Mouse (Mus musculus) Patski (cell line): ENCODE data around the gene Maml1. TPM values are rescaled to one million over a fixed set of nuclear protein-coding genes. Genes with fewer than 3 reads are reported as not detected.
A peak's percentile ranks its signal among the peaks of the same experiment; 100 is the strongest.

ENCODE experiments used
- ATAC-seq: fragments of 100-300 bp; one replicate; pipeline ENCODE4 v1.8.0; 2021
- CTCF ChIA-PET: fragments of 350-600 bp; sonication (Branson Sonifier 250); formaldehyde crosslinking; loops from one replicate; lab custom pipeline; 2022; ENCODE audit warnings: inconsistent platforms; lab: Charles Lee
- POLR2A ChIA-PET: fragments of 350-600 bp; sonication (Branson Sonifier 250); formaldehyde crosslinking; loops from one replicate; lab custom pipeline; 2022; ENCODE audit warnings: antibody characterized with exemption, inconsistent platforms; lab: Charles Lee
- DNase-seq: peaks from one replicate; pipeline ENCODE4 v3.0.0-alpha.2; 2011; ENCODE audit warnings: low read depth, low spot score
- H3K27me3 ChIP-seq: fragments of 371-371 bp; one replicate; pipeline ENCODE4 v1.5.1; 2021
- CTCF ChIP-seq: fragments of 100-300 bp; IDR thresholded peaks from one replicate; pipeline ENCODE4 v1.5.1; 2021
- in situ Hi-C: fragments of 300-500 bp; cut with MboI; formaldehyde crosslinking; loops from 3 replicates; pipeline ENCODE4 v1.11.1; 2018; ENCODE audit warnings: low pct_unique_long_range_greater_than_20kb, mixed read lengths
- polyA plus RNA-seq: library from polyadenylated mRNA; unstranded; gene quantifications from one replicate; pipeline ENCODE4 v1.2.3, GENCODE M21; 2021

Maml1 gene
- 21.5 TPM for polyA plus RNA-seq

GRCm38 (mm10) chr11:50292190-50292855, at the start of gene Maml1:
TSS of gene Maml1 (minus strand) at chr11:50292311.
- CTCF ChIA-PET: interaction anchor here (0.8 to 1.5 kb wide), 4 partner anchors 26 to 86 kb away, joined by 3 to 4 read pairs (median 3); no protein-coding TSS in a partner anchor
- DNase-seq (peak; percentile 96), ATAC-seq (peak; percentile 98)
- TF ChIP-seq CTCF: no peak
- POLR2A ChIA-PET: interaction anchor here (0.7 to 1.4 kb wide), 7 partner anchors 8 to 306 kb away, joined by 3 to 7 read pairs (median 3); no protein-coding TSS in a partner anchor
- in situ Hi-C loops: no loop called here
- H3K27me3 ChIP-seq: no peaks in the 10 kb centered on the region

GRCm38 (mm10) chr11:50336891-50337290, 44.8 kb upstream of the Maml1 start:
- POLR2A ChIA-PET: interaction anchor here (1.0 kb wide), 1 partner anchor 41 kb away, joined by 3 read pairs; no protein-coding TSS in a partner anchor
- CTCF ChIA-PET: no interaction called here
- in situ Hi-C loops: no loop called here

GRCm38 (mm10) chr11:50336126-50336525, 44.0 kb upstream of the Maml1 start:
- in situ Hi-C loops: no loop called here
- no peak for DNase-seq
- no peaks in the 10 kb centered on the region for H3K27me3 ChIP-seq
- ChIA-PET POLR2A (interaction anchor here (0.9 to 1.4 kb wide), 2 partner anchors 10 to 44 kb away, joined by 3 to 4 read pairs; partner anchors contain the start of gene Maml1), CTCF (interaction anchor here (0.9 to 2.7 kb wide), 4 partner anchors 9 to 29 kb away, joined by 3 to 12 read pairs (median 6); partner anchors contain the start of gene Cby3)
- no peak for TF ChIP-seq CTCF
- no peak for ATAC-seq

More at GRCm38 (mm10) chr11:50336891-50337290, 44.8 kb upstream of the Maml1 start:
- no peak for ATAC-seq
- no peak for TF ChIP-seq CTCF
- DNase-seq: no peak
- H3K27me3 ChIP-seq: no peaks in the 10 kb centered on the region

- in situ Hi-C loops: no loop called here
- DNase-seq (no peak), ATAC-seq (no peak)
- ChIA-PET CTCF (interaction anchor here (1.2 to 2.2 kb wide), 3 partner anchors 11 to 22 kb away, joined by 3 to 7 read pairs (median 3); no protein-coding TSS in a partner anchor), POLR2A (interaction anchor here (0.6 kb wide), 1 partner anchor 557 kb away, joined by 3 read pairs; no protein-coding TSS in a partner anchor)
- no peak for TF ChIP-seq CTCF
- no peaks in the 10 kb centered on the region for H3K27me3 ChIP-seq
Measured at GRCm38 (mm10) chr11:50333181-50333580, 41.1 kb upstream of the Maml1 start.

GRCm38 (mm10) chr11:50329378-50329777, 37.3 kb upstream of the Maml1 start:
- in situ Hi-C loops: loop anchor here (5.0 kb wide), 1 partner anchor 38 kb away; no protein-coding TSS in a partner anchor
- CTCF ChIA-PET: interaction anchor here (0.7 to 1.3 kb wide), 3 partner anchors 14 to 23 kb away, joined by 3 read pairs; no protein-coding TSS in a partner anchor
- TF ChIP-seq CTCF: no peak
- DNase-seq (no peak), ATAC-seq (no peak)
- no peaks in the 10 kb centered on the region for H3K27me3 ChIP-seq
- POLR2A ChIA-PET: no interaction called here

GRCm38 (mm10) chr11:50328075-50328625, 36.0 kb upstream of the Maml1 start:
- DNase-seq (no peak), ATAC-seq (no peak)
- ChIA-PET CTCF (interaction anchor here (1.0 to 2.1 kb wide), 3 partner anchors 12 to 36 kb away, joined by 3 to 8 read pairs (median 4); partner anchors contain the start of gene Cby3), POLR2A (interaction anchor here (2.2 kb wide), 1 partner anchor 15 kb away, joined by 8 read pairs; no protein-coding TSS in a partner anchor)
- TF ChIP-seq CTCF: no peak
- in situ Hi-C loops: loop anchor here (5.0 kb wide), 1 partner anchor 39 kb away; no protein-coding TSS in a partner anchor
- no peaks in the 10 kb centered on the region for H3K27me3 ChIP-seq

GRCm38 (mm10) chr11:50326302-50326966, 34.3 kb upstream of the Maml1 start:
- ATAC-seq: no peak
- in situ Hi-C loops: loop anchor here (5.0 kb wide), 1 partner anchor 41 kb away; no protein-coding TSS in a partner anchor
- CTCF ChIA-PET: interaction anchor here (0.9 to 2.1 kb wide), 3 partner anchors 9 to 38 kb away, joined by 3 to 8 read pairs (median 3); no protein-coding TSS in a partner anchor
- H3K27me3 ChIP-seq: no peaks in the 10 kb centered on the region
- POLR2A ChIA-PET: interaction anchor here (1.0 to 2.2 kb wide), 2 partner anchors 9 to 17 kb away, joined by 3 to 8 read pairs; no protein-coding TSS in a partner anchor
- TF ChIP-seq CTCF: no peak
- DNase-seq: no peak

- POLR2A ChIA-PET: interaction anchor here (1.0 to 2.2 kb wide), 2 partner anchors 10 to 18 kb away, joined by 3 to 8 read pairs; no protein-coding TSS in a partner anchor
- CTCF ChIA-PET: interaction anchor here (1.3 to 2.1 kb wide), 2 partner anchors 10 to 38 kb away, joined by 3 to 8 read pairs; no protein-coding TSS in a partner anchor
Measured at GRCm38 (mm10) chr11:50325496-50326301, 33.6 kb upstream of the Maml1 start, which contains the start of gene Canx. TSS of gene Canx (minus strand) at chr11:50325673.

More at GRCm38 (mm10) chr11:50325496-50326301, 33.6 kb upstream of the Maml1 start, which contains the start of gene Canx:
- in situ Hi-C loops: loop anchor here (5.0 kb wide), 1 partner anchor 42 kb away; no protein-coding TSS in a partner anchor
- H3K27me3 ChIP-seq: no peaks in the 10 kb centered on the region
- ATAC-seq: peak; percentile 99
- DNase-seq: peak; percentile 99
- TF ChIP-seq CTCF: no peak
